ENCODE assay signal across 15 mouse cellular contexts in genomic region chr13:49250716-49251517, GRCm38 (mm10). TPM values are rescaled to one million over a fixed set of nuclear protein-coding genes. Genes with fewer than 3 reads are reported as not detected.
A peak's percentile ranks its signal among the peaks of the same experiment; 100 is the strongest.
DNase-seq lines count a peak whose midpoint lies in the region.
"Had no signal": no experiment of that assay in that cellular context is flagged by ENCODE, and none has a peak within 500 bp of the region (broad histone marks: within the 10 kb centered on the region; RNA-seq: fewer than 3 reads in every experiment).

No protein-coding gene starts in this region.

- peak; percentile 71 to 74 for DNase-seq in spleen, postnatal 36 days (ENCODE audit: low spot score in 2 of 2)
- DNase-seq in spleen, adult 12 weeks (ENCODE audit: low spot score) = no peak
- DNase-seq in induced T-regulatory cell, adult 2 months (ENCODE audit: low read depth) = peak; percentile 44
- peak; percentile 87 for DNase-seq in retina, adult 2 months (ENCODE audit: low read depth, low spot score)
- DNase-seq in adrenal gland, postnatal 25 days = no peak
- DNase-seq in kidney, postnatal 25 days = no peak
- DNase-seq in lung, postnatal 14 days = no peak
- DNase-seq: cerebellum, adult 18-20 months; cerebellum, postnatal 14 days; heart, postnatal 4 days; kidney, adult 8-10 months; kidney, postnatal 36 days; layer of hippocampus, adult 9-11 months; lung, postnatal 4 days; thymus, postnatal 36 days had no signal

RNA-seq across cellular contexts. Expression of gene Susd3, which starts 2.4 kb away (rescaled TPM):
- total RNA-seq in adrenal gland, postnatal 25 days (2021) = 0.43 and 0.95 TPM in 2 replicates

RNA-seq across cellular contexts. Expression of gene Card19, which starts 35.1 kb away (rescaled TPM):
- total RNA-seq in adrenal gland, postnatal 25 days (2021) = 52.0 and 60.3 TPM in 2 replicates

Comparison
In these comparisons a context has a peak if more than half of its experiments do, and no peak if none do; other contexts are left out.
1. DNase-seq: peak in spleen, postnatal 36 days (2 of 2), induced T-regulatory cell, adult 2 months (single experiment) and retina, adult 2 months (single experiment); none in spleen, adult 12 weeks (single experiment), adrenal gland, postnatal 25 days (single experiment), kidney, postnatal 25 days (0 of 2) and lung, postnatal 14 days (single experiment).